Mouse (Mus musculus) left cerebral cortex, postnatal 14 days (tissue): ENCODE measurements around the gene 1700008O03Rik. TPM values are rescaled to one million over a fixed set of nuclear protein-coding genes. Genes with fewer than 3 reads are reported as not detected.

Experiments used
- DNase-seq, 2 experiments: peaks; one replicate each; pipeline ENCODE4 v3.0.0; 2021 to 2022; ENCODE audit warnings: low spot score in 2 of 2, mixed read lengths in 1 of 2
- intact Hi-C: fragments of 180-260 bp; cut with DNase I; formaldehyde crosslinking; loops from one replicate; pipeline ENCODE4 v1.15.1; 2025
- long read RNA-seq, 2 experiments: library from polyadenylated mRNA; stranded (forward); transcript quantifications; one replicate each; pipeline ENCODE4 v2.0.0; 2021
- total RNA-seq, 2 experiments: library from RNA; stranded (reverse); gene quantifications; 2 replicates each; pipeline ENCODE4 v1.2.3; 2021

Gene 1700008O03Rik
- total RNA-seq = 1 to 10 TPM; 2.3 TPM
- long read RNA-seq, experiment 1, partial matches to known transcripts = 2 of 3 reads
- long read RNA-seq, experiment 1, other reads (novel, unspliced or antisense) = 1 of 3 reads
- long read RNA-seq, experiment 2, partial matches to known transcripts = 0 of 3 reads
- long read RNA-seq, experiment 2, other reads (novel, unspliced or antisense) = 3 of 3 reads

DNA sequence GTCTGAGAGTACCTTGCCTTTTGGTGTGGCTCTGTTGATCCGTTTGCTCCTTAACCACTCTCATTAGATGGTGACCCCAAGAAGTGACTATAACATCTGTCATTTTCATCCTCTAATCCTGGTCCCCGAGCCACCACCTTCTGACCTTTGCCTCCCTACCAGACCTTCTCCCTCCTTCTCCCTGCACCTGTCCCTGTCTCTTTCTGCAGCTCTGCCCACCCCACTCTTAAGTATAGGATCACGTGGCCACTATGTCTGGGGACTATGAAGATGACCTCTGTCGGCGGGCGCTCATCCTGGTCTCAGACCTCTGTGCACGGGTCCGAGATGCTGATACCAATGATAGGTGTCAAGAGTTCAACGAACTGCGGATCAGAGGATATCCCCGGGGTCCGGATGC lies at the start of gene 1700008O03Rik:
1700008O03Rik (minus strand) TSS at position 101 of the 400 bp plus-strand sequence.
- intact Hi-C loops = no loop called here
- DNase-seq = no peak

DNA sequence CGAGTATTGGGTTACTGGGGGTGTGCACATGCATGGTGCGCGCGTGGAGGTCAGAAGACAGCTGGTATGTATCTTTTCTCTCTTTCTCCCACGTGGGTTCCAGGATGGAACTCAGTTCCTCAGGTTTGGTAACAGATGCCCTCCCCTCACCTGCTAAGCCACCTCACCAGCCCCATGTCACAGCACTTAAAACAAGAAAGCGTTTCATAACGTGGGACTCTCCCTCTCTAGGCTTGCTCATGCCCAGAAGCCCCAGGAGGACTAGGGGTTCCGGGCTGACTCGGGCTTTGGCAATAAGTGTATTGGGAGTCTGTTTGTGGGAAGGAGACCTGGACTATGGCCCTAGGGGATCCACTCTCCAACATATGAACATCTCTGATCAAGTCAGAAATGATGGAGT lies 48.5 kb upstream of the 1700008O03Rik start:
- DNase-seq = no peak
- intact Hi-C loops = no loop called here

DNA sequence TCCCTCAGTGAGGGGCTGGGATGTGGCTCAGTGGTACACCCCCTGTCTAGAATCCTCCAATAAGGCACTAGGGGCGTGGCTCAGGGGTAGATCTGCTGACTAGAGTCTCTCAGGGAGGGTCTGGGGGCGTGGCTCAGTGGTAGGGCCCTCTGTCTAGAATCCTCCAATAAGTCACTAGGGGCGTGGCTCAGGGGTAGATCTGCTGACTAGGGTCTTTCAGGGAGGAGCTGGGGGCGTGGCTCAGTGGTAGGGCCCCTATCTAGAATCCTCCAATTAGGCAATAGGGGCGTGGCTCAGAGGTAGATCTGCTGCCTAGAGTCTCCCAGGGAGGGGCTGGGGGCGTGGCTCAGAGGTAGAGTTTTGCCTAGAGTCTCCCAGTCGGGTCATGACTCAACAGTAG lies 47.8 kb upstream of the 1700008O03Rik start:
- no peak for DNase-seq
- intact Hi-C loops = no loop called here

DNA sequence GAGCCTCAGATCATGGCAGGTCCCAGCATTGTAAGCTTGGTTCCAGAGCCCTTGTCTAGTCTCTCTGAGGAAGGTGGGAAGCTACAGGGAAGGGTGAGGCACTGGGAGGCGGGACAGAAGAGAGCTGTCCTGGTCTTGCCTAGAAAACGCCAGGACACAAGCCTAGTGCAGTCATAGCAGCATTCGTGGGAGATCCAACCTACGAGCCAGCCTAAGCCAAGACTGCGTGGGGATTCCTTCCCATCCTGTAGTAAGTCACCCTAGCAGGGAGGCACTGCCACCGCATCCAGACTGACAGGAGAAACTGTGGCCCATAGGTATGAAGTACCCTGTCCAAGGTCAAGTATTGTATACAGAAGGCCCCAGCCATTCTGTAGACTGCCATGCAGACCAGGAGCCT lies 46.9 kb upstream of the 1700008O03Rik start:
- DNase-seq = no peak
- intact Hi-C loops = no loop called here

DNA sequence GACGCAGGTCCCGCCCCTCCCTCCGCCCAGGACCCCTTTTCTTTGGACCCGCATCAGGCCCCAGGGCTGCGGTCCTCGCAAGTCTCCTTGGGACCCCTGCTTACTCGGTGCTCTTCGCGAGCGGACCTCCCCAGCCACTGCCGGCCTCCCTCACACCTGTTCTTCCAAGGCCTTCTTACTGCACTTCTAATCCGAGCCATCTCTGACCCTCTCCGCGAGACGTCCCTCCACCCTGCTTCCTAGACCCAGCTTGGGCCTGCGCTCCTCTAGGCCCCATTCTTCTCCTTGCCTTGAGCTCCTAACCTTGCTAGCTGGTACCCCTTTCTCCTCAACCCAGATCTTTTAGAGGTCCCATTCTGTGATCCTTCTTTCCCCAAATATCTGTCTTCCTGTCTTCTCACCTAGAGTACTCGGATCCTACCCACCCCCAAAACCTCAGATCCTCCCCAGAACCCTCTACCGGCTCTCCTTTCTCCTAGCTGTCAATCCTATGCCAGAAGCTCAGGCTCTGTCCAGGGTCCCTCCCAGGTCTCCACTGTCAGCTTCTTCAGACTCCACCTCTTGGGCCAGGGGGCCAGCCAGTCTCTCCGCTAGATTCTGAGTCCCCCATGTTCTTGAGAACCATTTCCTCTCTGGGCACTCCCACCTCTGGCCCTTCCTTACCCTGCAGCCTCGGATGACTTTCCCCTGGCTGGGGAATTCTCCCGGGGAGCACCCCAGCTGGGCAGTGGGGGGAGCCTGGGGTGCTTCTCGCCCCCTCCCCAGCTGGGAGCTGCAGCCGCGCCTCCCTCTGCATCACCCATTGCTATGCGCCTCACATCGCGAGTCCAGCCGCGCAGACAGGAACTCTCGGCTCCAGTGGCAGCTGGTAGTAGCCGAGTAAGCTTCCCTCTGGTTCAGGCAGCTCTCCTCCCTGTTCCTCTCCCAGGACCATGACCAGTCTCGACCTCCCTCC lies 44.2 kb upstream of the 1700008O03Rik start:
- intact Hi-C loops = no loop called here
- peak in 1 of 2 experiments; percentile 64 for DNase-seq

DNA sequence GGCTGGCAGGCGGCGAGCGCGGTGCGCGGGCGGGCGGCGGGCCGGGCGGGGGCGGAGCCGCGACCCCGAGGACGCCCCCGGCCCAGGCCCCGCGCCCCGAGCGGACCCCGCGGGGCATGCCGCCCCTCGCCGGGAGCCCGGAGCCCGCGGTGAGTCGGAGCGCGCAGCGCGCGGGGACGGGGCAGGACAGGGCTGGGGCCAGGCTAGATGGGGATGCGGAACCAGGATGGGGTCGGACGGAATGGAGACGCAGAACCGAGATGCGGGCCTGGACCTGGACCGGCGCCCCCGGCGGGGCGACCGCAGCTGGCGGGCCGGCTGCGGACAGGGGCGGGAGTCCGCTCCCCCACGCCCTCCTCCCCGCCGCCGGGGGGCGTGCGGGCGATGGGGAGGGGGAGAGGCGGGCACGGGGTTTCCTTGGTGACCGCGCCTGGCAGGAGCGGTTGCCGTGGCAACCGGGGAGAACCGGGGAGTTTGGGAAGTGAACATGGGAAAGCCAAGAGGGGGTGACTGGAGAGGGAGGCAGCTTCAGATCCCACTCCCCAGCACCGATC lies 43.4 kb upstream of the 1700008O03Rik start, which contains the start of gene Lrrc4b:
Lrrc4b (plus strand) TSS at position 51 of the 554 bp plus-strand sequence.
- intact Hi-C loops = no loop called here
- DNase-seq = peak; percentile 84

DNA sequence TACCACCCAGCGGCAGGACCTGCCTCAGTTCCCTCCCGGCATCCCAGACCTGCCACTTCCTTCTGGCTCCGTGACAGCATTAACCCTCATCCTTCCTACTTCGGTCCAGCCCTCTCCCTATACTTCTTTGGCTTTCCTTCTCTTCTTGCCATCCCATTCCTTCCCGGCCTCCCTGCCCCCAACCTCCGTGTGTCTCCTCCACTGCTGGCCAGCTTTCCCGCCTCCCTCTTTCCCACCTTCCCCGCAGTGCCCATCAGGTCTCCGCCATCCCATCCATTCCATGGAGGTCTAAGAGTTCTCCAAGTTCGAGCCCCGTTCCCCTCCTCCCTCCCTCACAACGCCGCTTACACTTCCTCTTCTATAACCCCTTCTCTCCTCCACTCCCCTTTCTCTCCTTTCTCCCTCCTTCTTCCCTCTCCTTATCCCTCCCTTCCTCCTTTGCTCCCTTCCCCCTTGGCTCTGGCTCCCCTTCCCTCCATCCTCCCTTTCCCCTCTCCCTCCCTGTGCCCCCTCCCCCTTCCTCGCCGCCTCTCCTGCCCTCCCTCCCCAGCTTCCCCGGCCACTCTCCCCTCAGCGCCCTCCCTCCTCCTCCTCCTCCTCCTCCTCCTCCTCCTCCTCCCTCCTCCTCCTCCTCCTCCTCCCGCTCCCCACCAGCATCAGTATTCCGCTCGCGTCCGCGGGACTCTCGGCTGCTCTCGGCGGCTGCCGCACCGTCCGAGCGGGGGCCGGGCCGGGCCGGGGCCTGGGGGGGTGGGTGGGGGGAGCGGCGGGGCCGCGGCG lies 42.7 kb upstream of the 1700008O03Rik start:
- intact Hi-C loops = no loop called here
- peak in 1 of 2 experiments; percentile 72 for DNase-seq

DNA sequence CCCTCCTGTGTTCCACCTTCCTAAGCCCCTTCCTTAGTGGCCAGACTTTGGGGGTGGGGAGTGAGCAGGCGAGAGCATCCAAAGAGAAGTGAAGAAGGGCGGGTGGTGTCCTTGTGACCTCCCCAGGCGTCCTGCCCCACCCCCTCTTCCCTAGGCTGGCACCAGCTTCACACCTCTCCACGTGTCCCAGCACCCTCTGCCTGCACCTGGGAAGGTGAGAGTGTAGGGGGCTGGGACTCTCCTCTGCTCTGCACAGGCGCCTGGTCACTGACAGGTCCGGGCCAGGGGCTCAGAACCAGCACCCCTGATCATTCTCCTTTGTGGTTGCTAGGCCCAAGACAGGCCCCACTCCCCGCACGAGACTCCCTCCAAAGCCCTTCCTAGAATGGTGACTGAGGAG lies 42.0 kb upstream of the 1700008O03Rik start:
- intact Hi-C loops = no loop called here
- no peak for DNase-seq

DNA sequence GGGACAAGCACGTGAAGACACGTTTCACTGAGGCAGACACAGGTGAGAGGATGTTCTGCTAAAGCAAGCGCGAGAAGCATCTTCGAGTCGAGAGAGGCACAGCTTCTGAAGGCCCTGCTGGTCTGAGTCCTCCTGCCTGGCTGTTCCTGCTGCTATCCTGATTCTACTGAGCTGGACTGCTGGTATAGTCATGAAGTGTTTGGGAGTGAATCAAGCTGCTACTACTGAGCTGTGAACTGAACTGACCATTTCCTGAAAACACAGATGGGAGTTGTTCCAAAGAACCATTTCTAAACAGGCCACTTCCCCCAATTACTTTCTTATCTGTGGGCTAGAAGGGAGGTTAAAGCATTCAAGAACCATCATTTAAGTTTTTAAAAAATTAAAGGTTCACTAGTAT lies 27.7 kb upstream of the 1700008O03Rik start:
- intact Hi-C loops = no loop called here
- DNase-seq = no peak

DNA sequence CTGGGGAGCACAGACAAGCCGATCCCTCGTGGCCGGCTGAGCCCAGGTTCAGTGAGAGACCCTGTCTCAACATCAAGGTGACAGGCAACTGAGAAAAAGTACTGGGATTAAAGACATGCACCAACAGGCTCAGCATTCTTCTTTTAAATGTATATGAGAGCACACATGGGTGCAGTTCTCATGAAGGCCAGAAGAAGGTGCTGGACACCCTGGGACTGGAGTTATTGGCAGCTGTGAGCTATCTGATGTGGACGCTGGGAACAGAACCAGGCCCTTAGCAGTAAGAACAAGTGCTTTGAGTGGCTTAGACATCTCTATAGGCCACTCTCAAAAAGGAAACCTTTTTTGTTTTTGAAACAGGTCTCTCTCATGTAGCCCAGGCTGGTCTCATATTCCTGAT lies 25.5 kb upstream of the 1700008O03Rik start:
- intact Hi-C loops = no loop called here
- no peak for DNase-seq

DNA sequence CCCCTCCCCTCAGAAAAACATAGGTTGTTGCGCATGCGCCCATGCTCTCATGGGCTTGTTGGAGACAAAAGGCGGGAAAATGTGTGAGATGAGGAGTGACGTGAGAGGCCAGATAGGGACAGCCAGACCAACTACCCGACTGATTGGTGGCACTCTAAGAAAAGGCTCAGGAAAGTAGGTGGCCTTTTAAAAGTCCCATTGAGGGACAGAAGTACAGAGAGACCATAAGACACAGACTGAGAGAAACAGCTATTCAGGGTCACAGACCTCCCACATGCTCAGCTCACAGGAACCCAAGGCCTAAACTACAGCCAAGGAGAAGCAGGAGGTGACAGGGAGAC lies 20.4 kb upstream of the 1700008O03Rik start:
- intact Hi-C loops = no loop called here
- no peak for DNase-seq

DNA sequence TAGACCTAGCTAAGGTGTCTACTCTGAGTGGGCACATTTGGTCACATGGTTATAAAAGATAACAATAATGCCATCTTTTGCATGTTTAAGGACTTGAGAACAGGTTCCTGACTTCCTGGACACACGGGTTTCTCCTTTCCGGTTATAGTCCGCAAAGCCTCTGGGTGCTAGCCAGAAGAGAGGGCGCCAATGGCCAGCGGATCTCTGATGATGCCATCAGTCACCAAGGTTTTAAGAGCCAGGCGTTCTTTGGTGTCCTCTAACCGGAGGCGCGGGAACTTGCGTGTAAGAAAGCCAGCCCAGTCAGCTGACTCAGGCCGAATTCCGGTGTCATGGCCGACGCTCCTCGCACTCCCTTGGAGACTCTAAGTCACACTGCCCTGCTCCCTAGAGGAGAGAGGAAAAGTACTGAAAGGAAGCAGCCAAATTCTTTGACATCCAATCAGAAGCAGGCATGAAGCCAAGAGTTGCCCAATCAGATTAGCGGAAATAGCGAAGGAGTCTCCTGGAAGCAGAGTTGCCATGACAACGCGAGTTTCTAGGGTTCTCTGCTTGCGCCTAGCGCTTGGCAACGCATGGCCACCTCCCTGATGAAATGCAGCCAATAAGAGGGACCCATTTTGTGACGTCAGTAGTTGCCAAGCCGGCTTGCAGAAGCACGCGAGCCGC lies 19.9 kb upstream of the 1700008O03Rik start:
- intact Hi-C loops = no loop called here

DNA sequence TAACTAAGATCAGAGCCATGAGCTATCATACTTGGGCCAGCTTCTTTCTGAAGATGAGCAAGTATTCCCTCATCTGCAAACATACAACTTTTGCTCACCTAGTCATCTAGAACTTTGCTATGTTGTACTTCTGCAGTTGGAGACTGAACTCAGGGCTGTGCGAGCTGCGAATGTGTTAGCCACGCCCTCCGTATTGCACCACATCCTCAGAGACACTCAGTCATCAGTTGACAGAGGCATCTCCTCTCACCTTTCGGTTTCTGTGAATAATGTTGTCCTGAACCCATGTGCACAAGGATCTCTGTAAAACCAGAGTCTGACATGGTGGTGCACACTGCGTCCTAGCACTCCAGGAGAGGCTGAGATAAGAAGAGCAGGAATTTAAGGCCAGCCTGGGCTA lies 16.1 kb upstream of the 1700008O03Rik start:
- DNase-seq = no peak
- intact Hi-C loops = no loop called here

More for the DNA sequence above, 19.9 kb upstream of the 1700008O03Rik start:
- DNase-seq = peak; percentile 99

DNA sequence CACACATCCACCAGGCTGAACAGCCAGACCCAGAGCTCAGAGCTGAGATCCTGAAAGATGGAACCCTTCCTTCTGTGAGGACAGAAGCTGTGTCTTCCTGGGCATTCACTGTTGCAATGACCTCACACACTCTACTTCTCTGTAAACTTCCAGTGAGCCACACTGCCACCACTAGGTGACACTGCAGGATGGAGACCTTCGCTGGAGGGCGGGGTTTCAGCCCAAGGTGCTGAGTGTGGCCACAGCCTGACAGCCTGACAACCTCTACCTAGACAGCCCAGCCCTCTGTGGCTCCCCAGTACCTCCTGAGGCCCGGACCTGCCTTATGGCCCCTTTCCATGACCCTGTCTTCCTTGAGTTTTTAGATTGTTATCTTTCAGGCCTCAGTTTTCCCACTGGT lies 12.9 kb upstream of the 1700008O03Rik start:
- peak; percentile 58 to 59 for DNase-seq
- intact Hi-C loops = loop anchor here (5.0 to 10.0 kb wide), 2 partner anchors 84 to 156 kb away; partner anchors contain the start of gene Nr1h2

DNA sequence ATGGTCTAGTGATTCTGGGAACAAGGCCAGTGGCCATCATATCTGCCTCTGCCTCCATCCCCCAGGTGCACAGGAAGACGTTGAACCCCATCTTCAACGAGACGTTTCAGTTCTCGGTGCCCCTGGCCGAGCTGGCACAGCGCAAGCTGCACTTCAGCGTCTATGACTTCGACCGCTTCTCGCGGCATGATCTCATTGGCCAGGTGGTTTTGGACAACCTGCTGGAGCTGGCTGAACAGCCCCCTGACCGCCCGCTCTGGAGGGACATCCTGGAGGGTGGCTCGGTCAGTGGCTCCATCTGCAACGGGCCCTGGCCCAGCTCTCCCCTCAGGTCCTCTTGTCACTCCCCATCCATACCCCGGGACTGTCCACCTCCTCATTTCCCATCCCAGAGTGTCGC lies 7.7 kb upstream of the 1700008O03Rik start:
- intact Hi-C loops = loop anchor here (10.0 kb wide), 1 partner anchor 162 kb away; the partner anchor contains the start of gene Nr1h2
- no peak for DNase-seq

DNA sequence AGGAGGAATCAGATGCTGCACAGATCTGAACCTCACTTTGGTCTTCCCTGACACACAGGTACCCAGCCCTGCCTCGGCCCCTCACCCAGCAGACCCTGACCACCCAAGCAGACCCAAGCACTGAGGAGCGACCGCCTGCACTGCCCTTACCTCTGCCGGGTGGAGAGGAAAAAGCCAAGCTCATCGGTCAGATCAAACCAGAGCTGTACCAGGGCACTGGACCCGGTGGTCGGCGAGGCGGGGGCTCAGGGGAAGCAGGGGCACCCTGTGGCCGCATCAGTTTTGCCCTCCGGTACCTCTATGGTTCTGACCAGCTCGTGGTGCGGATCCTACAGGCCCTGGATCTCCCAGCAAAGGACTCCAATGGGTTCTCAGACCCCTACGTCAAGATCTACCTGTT lies 6.7 kb upstream of the 1700008O03Rik start:
- DNase-seq = no peak
- intact Hi-C loops = loop anchor here (10.0 kb wide), 1 partner anchor 162 kb away; the partner anchor contains the start of gene Nr1h2

DNA sequence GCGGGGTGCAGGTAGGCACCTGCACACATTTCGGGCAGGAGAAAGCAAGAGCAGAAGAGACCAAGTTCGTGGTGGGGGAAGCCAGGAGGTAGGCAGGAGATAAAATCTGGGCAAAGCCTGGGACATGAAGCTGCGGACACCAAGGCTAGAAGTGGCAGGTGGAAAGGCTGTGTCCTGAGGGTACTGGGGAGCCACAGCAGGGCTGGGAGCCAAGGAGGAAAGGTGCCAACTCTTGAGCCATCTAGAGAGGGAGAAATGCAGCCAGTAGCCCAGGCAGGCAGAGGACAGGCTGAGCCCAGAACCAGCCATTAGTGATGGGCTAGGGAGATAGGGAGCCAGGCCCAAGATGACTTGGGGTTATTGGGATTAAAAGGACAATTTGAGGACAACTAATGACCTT lies 6.2 kb upstream of the 1700008O03Rik start:
- no peak for DNase-seq
- intact Hi-C loops = loop anchor here (10.0 kb wide), 1 partner anchor 163 kb away; the partner anchor contains the start of gene Nr1h2

DNA sequence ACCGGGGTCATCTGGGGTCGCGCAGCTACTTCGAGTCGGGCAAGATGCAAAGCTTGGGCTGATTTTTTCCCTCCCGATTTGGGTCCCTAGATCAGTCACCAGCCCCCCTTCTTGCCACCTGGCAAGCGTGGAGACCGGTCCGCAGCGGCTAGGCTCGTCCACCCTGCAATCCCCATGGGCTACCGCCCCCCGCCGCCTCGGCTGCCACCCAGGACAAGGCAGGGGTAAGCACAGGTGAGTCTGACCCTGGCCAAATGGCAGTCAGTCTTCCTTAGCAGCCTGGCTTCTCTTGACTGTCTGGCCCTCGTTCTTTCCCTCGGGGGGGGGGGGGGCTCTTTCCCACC lies 932 bp downstream of the 1700008O03Rik start:
- no peak for DNase-seq
- intact Hi-C loops = no loop called here
